Mouse (Mus musculus) megakaryocyte, embryonic 14.5 days (primary cell): Measurements from ENCODE around the gene Zkscan5.

ENCODE experiments used
- FLI1 ChIP-seq: IDR thresholded peaks from 2 replicates; pipeline ENCODE4 v1.6.1; 2012; ENCODE audit warnings: low read length, inconsistent platforms, mixed read lengths
- GATA1 ChIP-seq: IDR thresholded peaks from 3 replicates; pipeline ENCODE4 v1.6.1; 2012; ENCODE audit warnings: mixed read lengths, low read length, inconsistent platforms, borderline replicate concordance

DNA sequence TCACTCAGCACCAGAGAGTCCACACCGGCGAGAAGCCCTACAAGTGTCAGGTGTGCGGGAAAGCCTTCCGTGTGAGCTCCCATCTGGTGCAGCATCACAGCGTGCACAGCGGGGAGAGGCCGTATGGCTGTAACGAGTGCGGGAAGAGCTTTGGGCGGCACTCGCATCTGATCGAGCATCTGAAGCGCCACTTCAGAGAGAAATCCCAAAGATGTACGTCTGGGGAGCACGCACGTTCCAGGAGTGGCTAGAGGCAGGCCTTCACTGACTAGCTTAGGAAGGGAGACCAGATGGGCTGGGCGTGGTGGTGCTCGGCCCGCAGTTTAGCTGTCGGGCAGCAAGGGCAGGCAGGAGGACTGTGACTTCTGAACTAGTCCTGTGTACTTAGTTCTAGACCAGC, 14.3 kb downstream of the Zkscan5 start:
- TF ChIP-seq GATA1 = no peak
- TF ChIP-seq FLI1 = no peak
